Mouse (Mus musculus) spleen, adult 2 months (tissue): ENCODE measurements at regions not wholly inside any gene's neighbourhood (a gene's known extent, or its start where the extent isn't known, plus 50 kb on each side); places are given as distances from the start of the nearest gene placed in this dataset.

Source experiments
- CTCF ChIP-seq: fragments of 200-500 bp; IDR thresholded peaks from 2 replicates; pipeline ENCODE4 v1.5.1; 2011; ENCODE audit warnings: mild to moderate bottlenecking, inconsistent platforms; ENCODE audit not compliant: insufficient read depth, insufficient read length, insufficient replicate concordance; ENCODE audit errors: extremely low read depth
- POLR2A ChIP-seq: fragments of 200-500 bp; IDR thresholded peaks from 2 replicates; pipeline ENCODE4 v1.6.1; 2011; ENCODE audit warnings: low read depth, low read length, inconsistent platforms

DNA sequence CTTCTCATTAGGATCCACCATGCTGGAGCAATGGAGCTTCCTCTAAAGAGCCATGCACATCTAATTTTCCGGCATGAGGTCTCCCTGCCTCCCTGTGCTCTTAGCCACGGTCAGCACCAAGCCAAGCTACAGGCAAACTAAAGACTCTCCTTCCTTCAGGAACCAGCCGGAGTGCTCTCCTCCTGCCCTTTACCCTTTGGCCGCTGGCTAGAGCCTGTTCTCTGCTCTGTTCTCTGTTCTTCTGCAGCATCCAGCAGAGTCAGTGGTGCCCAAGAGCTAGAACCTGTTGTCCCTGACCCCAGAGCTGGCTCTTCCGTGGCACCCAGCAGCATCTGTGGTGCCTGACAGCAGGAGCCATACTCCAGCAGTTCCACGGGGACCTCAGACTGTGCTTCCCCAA lies 145.6 kb upstream of the Zfp706 start:
- TF ChIP-seq POLR2A (no peak), CTCF (no peak)
